Mouse (Mus musculus): ENCODE results near the gene Cep112. TPM values are rescaled to one million over a fixed set of nuclear protein-coding genes. Genes with fewer than 3 reads are reported as not detected.

Cep112 gene
- polyA plus RNA-seq, 1 experiment: not detected

DNA sequence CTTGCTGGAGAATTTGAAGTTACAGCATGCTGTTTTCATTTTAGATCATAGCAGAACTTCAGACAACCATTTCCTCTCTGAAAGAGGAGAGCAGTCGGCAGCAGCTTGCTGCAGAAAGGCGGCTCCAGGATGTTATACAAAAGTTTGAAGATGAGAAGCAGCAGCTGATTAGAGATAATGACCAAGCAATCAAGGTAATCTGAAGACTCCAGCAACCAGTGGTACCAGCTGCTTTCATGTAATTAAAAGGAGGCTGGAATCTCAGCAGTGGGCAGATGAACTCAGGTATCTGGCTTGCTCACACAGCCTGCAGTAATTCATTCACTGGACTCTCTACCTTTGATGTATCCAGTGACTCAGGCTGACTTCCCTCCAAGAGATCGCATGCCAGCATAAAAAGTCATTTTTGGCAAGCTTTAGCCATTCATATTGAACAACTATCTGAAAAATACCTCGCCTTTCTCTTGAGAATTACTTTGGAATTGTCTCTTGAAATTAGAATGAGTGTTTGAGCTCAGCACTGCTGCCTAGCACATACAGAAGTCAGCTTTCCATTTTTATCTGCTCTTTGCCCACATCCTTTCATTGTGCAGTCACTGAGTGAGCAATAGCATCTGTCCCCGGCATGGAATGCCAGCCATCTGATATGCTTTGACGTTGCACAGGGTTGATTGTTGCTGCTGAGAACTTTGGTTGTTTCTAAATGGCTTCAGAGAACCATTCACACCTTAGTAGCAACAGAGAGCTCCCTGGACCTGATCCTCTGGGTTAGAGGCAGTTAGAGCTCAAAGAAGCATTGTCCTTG is 332.8 kb downstream of the Cep112 start:
- no peak for TF ChIP-seq GATA1 (IDR thresholded peaks at IDR 0.05; ENCODE audit: borderline replicate concordance, low read length)
- no peak for TF ChIP-seq FLI1 (IDR thresholded peaks at IDR 0.05; ENCODE audit: low read length)
- H3K4me1 ChIP-seq: no peaks in the 10 kb centered on the region
- H3K9me3 ChIP-seq: no peaks in the 10 kb centered on the region
- no peak overlapping the region for H3K4me3 ChIP-seq (replicated peaks)
- H3K36me3 ChIP-seq (replicated peaks; ENCODE audit: low read length): no peaks in the 10 kb centered on the region
- H3K27me3 ChIP-seq (replicated peaks): peaks cover 3% of the 10 kb centered on the region

DNA sequence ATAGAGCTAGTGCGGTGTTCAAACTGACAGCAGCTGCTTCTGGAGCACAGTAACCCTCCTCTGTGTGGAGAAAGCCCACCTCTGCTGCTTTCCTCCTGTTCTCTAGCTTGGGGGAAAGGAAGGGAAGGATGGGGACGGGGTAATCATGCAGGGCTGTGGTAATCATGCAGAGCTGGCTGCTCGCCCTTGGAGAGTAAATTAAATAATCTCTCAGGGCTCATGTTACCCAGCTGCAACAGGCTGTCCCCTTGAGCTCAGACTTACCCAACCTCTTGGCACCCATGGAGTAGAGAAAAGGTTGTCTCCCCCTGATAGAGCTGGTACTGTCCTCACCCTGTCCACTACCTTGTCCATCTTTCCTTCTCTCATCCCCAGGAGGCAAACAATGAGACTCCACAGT is 345.1 kb downstream of the Cep112 start:
- no peaks in the 10 kb centered on the region for H3K9me3 ChIP-seq
- TF ChIP-seq FLI1 (IDR thresholded peaks at IDR 0.05; ENCODE audit: low read length) (no peak), GATA1 (IDR thresholded peaks at IDR 0.05; ENCODE audit: borderline replicate concordance, low read length) (no peak)
- H3K4me3 ChIP-seq (replicated peaks): no peak overlapping the region
- H3K27me3 ChIP-seq (replicated peaks): no peaks in the 10 kb centered on the region
- H3K36me3 ChIP-seq (replicated peaks; ENCODE audit: low read length): no peaks in the 10 kb centered on the region
- no peaks in the 10 kb centered on the region for H3K4me1 ChIP-seq

DNA sequence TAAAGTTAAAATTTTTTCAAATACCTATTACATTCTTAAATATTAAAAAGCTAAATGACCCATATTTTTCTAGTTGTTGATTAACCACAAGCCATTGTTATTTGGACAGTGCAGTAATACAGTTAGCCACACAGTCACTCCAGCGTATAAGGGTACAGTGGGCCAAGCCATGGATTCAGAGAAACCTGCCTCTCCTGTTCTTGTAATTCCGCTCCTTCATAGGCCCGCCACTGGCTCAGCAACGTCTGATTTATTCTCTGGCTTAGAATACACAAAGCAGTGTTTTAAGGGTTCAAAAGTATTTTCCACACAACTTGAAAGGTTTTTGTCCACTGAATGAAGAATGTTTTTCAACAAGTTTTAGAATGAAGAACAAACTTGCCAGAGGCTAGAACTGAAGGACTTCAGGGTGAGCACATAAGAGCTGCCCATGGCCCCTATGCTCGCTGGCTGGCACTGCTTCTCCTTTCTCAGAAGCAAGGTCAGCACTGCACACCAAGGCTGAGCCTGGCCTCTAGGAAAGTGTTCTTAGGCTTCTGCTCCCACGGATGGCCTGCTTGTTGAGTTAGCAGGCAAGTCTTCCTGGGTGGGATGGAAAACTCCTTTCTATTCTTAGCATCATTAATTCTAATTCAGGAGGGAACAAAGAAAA is 349.2 kb downstream of the Cep112 start:
- no peaks in the 10 kb centered on the region for H3K4me1 ChIP-seq

DNA sequence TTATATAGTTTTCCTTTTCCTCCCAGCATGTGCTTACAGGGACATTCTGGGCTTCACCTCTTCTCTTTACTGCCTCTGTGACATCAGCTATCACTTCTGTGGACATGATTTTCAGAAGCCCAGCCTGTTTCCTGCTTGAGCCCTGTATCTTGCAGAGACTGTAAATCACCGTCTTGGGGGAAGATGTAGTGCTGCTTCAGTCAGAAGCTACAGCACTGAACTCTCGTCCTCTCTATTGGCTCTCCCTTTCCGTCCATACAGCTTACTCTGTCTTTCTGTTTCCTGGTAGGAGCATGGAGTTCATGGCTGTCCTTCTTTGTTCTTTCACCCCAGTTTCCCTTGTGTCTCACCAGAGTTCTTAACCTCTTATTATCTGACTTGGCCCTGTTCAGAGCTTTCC is 352.2 kb downstream of the Cep112 start:
- Histone ChIP-seq H3K9me3 (no peaks in the 10 kb centered on the region), H3K4me1 (no peaks in the 10 kb centered on the region), H3K27me3 (replicated peaks) (no peaks in the 10 kb centered on the region), H3K36me3 (replicated peaks; ENCODE audit: low read length) (no peaks in the 10 kb centered on the region), H3K4me3 (replicated peaks) (no peak overlapping the region)
- no peak for TF ChIP-seq GATA1 (IDR thresholded peaks at IDR 0.05; ENCODE audit: borderline replicate concordance, low read length)
- TF ChIP-seq FLI1 (IDR thresholded peaks at IDR 0.05; ENCODE audit: low read length): no peak

More for the DNA sequence above, 349.2 kb downstream of the Cep112 start:
- TF ChIP-seq FLI1 (IDR thresholded peaks at IDR 0.05; ENCODE audit: low read length) (no peak), GATA1 (IDR thresholded peaks at IDR 0.05; ENCODE audit: borderline replicate concordance, low read length) (no peak)
- Histone ChIP-seq H3K9me3 (no peaks in the 10 kb centered on the region), H3K4me3 (replicated peaks) (no peak overlapping the region), H3K36me3 (replicated peaks; ENCODE audit: low read length) (no peaks in the 10 kb centered on the region), H3K27me3 (replicated peaks) (no peaks in the 10 kb centered on the region)

DNA sequence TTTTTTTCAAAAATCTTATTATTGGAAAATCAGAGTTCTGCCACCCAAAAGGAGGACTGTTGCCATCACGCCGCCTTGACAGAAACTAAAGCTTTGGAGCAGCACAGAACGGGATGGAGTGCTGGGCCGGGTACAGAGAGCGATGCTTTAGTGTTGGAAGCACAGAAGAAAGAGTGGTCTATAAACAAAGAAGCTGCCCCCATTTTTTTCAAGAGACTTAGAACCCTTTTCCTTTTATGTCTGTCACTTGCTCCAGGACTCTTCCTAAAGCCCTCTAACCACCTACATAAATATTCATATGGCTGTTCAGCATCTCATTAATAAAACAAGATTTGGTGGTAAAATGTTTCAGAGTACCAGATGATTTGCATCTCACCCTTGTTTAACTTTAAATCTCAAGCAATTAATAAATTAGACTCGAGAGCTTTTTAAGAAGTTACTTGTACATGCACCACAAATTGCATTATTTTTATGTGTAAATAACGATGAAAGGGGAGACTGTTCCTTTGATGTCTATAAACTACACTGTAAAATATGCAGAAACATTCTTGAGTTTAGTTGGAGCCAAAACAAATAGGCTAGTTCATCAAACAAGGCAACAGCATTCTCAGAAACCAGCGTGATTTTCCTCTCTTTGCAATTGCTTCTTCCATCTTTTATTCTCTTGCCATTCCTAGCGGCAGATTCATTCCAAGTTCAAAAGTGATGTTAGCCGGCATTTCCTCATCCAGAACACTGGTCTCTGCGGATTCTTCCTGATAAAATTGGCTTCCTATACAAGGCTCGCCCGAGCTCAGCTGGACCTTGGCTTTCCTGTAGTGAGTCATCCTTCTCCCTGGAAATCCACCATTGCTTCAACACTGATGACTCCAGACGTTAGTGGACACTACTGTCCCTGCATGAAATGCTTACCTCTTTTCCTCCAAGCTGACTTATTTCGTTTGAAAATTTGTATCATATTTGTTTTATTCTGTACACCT is 355.6 kb downstream of the Cep112 start:
- Histone ChIP-seq H3K36me3 (replicated peaks; ENCODE audit: low read length) (no peaks in the 10 kb centered on the region), H3K27me3 (replicated peaks) (no peaks in the 10 kb centered on the region), H3K4me3 (replicated peaks) (no peak overlapping the region), H3K9me3 (no peaks in the 10 kb centered on the region), H3K4me1 (0 out of 2 replicates have a peak, but pooled peaks cover 3% of the 10 kb centered on the region)
- no peak for TF ChIP-seq GATA1 (IDR thresholded peaks at IDR 0.05; ENCODE audit: borderline replicate concordance, low read length)
- TF ChIP-seq FLI1 (IDR thresholded peaks at IDR 0.05; ENCODE audit: low read length): no peak

DNA sequence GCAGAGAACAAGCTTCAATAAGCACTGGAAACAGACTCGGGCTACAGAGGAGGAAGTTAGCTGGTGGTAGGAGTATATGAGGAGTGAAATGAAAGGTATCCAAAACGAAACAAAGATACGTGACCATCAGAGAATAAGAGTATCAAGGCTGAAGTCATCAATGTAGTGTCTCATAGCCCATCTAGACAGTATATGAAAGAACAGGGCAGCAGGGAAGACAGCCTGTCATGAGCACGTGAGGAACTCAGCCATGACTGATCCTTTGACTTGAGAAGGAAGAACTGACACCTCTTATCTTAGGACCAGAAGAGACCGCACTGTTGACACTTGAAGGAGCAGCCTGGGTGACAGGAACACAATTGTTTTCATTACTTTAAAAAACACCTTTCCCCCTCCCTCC is 373.4 kb downstream of the Cep112 start:
- no peaks in the 10 kb centered on the region for H3K9me3 ChIP-seq
- no peak overlapping the region for H3K4me3 ChIP-seq (replicated peaks)
- no peak for TF ChIP-seq FLI1 (IDR thresholded peaks at IDR 0.05; ENCODE audit: low read length)
- TF ChIP-seq GATA1 (IDR thresholded peaks at IDR 0.05; ENCODE audit: borderline replicate concordance, low read length): no peak
- no peaks in the 10 kb centered on the region for H3K4me1 ChIP-seq
- H3K27me3 ChIP-seq (replicated peaks): no peaks in the 10 kb centered on the region
- no peaks in the 10 kb centered on the region for H3K36me3 ChIP-seq (replicated peaks; ENCODE audit: low read length)

DNA sequence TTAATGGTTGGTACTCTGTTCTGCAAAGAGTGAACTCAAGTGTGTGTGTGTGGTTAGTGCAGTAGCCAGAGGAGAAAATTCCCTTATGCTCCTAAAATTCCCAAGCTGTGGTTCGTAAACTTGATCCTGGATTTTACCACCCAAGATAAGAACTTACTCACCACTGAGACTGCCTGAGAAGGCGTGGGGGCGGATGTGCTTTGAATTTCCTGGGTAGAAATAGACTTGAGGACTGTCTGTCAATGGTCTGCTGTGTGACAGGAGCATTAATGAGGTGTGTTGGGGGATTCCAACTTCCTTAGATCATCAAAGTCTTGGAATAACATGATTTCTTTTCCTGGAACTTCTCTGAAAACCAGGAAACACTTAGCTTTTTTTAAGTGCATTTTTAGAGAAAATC is 374.7 kb downstream of the Cep112 start:
- TF ChIP-seq GATA1 (IDR thresholded peaks at IDR 0.05; ENCODE audit: borderline replicate concordance, low read length) (no peak), FLI1 (IDR thresholded peaks at IDR 0.05; ENCODE audit: low read length) (no peak)
- Histone ChIP-seq H3K4me1 (no peaks in the 10 kb centered on the region), H3K36me3 (replicated peaks; ENCODE audit: low read length) (no peaks in the 10 kb centered on the region), H3K9me3 (no peaks in the 10 kb centered on the region), H3K27me3 (replicated peaks) (no peaks in the 10 kb centered on the region), H3K4me3 (replicated peaks) (no peak overlapping the region)

DNA sequence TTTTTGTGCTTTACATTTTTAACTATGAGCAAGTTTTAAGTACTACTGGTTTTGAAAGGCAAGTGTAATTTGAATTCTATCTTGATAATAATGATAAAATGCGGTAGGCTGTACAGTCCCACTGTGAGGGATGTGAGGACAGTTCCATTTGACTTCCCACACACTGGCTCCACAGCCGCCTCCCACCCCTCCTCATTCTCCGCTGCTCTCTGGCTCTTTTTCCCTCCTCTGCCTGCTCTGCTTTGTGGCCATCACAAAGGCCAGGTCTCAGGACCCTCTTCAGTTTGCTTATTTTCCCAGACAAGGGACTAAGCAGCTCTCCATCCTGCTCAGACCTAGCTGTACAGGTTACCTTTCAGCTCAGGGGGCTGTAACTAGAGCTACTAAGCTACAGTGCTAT is 379.0 kb downstream of the Cep112 start:
- Histone ChIP-seq H3K27me3 (replicated peaks) (no peaks in the 10 kb centered on the region), H3K9me3 (no peaks in the 10 kb centered on the region), H3K4me1 (no peaks in the 10 kb centered on the region), H3K4me3 (replicated peaks) (no peak overlapping the region), H3K36me3 (replicated peaks; ENCODE audit: low read length) (no peaks in the 10 kb centered on the region)
- no peak for TF ChIP-seq FLI1 (IDR thresholded peaks at IDR 0.05; ENCODE audit: low read length)
- no peak for TF ChIP-seq GATA1 (IDR thresholded peaks at IDR 0.05; ENCODE audit: borderline replicate concordance, low read length)

DNA sequence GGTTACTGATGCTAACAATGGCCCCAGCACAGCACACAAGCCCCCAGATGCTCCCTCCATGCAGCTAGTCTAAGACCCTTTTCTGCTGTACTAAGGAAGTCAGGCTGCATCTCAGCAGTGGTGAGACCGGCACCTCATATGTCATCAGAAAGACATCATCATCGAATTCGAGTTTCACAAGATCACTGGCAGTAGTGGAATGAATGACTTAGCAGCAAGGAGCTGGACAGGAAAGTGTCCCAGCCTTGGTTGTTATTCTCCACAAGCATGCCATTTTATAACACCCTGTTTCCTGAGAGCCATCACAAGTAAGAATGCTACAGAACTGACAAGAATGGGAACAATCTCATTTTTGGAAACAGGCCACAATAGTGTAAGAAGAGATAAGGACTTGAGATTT is 381.0 kb downstream of the Cep112 start:
- Histone ChIP-seq H3K4me3 (replicated peaks) (no peak overlapping the region), H3K36me3 (replicated peaks; ENCODE audit: low read length) (no peaks in the 10 kb centered on the region), H3K4me1 (no peaks in the 10 kb centered on the region), H3K9me3 (no peaks in the 10 kb centered on the region), H3K27me3 (replicated peaks) (no peaks in the 10 kb centered on the region)
- TF ChIP-seq GATA1 (IDR thresholded peaks at IDR 0.05; ENCODE audit: borderline replicate concordance, low read length) (no peak), FLI1 (IDR thresholded peaks at IDR 0.05; ENCODE audit: low read length) (no peak)

Data from megakaryocyte, embryonic 14.5 days (primary cell).